Mouse (Mus musculus) urinary bladder, postnatal 36 days (tissue): ENCODE results near the gene Baiap2l1.
A peak's percentile ranks its signal among the peaks of the same experiment; 100 is the strongest.
"Not testable (repeated sequence)": the region's sequence is repeated elsewhere in the genome, so short reads cannot be mapped to it uniquely, and the experiment has no call there.

Experiments used
- DNase-seq, 2 experiments: peaks; one replicate each; pipeline ENCODE4 v3.0.0; 2022; ENCODE audit warnings: low spot score in 2 of 2, mixed read lengths in 1 of 2

Gene Baiap2l1

DNA sequence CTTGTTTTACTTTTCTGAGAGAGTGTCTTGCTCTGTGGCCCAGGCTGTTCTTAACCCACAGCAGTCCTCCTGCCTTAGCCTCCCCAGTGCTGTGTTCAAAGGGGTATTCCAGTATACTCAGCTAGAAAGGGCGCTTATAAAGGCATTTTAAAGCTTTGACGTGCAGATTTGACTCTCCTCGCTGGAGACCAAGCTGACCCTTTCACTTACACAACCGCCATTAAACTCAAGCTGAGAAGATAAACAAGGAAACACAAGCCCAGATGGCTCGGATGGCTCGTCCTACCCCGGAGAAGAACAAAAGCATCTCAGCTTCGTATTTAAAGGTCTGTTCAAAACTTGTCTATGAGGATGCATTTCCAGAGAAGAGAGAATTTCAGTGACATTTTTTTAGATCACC lies 6.7 kb downstream of the Baiap2l1 start:
- no peak for DNase-seq

GRCm38 (mm10) chr5:144344592-144344991 lies 13.3 kb downstream of the Baiap2l1 start:
- DNase-seq: no peak

DNA sequence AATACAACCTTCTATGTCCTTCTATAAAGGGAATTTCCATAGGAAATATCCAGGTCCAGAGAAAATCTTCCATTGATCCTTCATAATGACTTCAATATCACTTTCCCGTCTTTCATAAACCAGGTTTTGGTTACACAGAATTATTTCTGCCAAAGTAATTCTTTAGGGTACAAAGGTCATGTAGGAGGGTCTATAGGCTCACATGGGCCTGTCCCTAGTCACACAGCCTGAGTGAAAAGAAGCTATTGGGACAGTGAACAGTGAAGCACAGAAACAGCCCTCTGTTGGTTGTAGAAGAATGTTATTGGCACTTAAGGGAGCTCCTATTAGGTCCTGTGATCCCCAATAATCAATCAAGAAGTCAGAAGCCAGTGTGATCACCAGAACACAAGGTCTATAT lies 16.8 kb downstream of the Baiap2l1 start:
- DNase-seq: no peak

GRCm38 (mm10) chr5:144338787-144339186 lies 19.1 kb downstream of the Baiap2l1 start:
- no peak for DNase-seq

DNA sequence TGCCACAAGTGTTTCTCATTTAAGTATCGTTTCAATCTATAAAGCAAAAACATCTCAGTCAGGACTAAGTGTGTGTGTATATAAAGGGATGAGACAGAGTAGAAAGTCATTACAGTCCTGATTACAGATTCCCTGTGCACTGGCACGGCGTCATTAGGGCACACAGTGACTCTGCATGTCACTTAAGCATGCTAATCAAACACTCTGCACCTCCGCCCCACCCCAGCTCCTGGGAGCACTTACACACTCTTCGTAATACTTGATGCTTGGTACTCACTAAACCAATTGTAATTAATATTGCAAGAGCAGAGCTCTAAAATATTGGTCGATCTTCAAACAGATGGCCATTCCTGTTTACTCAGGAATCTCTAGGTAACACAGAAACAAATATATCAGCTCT lies 22.6 kb downstream of the Baiap2l1 start:
- not testable (repeated sequence) for DNase-seq

DNA sequence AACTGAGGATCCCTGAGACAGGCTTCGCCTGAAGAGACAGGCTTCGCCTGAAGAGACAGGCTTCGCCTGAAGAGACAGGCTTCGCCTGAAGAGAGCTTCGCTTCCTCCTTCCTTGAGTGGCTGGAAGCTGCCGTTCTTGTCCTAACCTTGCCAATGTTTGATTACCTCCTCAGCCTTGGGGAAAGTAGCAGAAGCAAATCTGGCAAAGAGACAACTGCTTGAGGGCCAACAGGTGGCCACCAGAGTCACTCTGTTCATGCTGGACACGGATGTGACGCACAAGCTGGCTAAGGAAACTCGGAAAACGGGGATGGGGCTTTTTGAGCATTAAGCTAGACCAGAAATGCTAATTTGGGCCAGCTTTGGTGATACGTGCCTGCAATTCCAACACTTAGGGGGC lies 23.9 kb downstream of the Baiap2l1 start:
- no peak for DNase-seq

GRCm38 (mm10) chr5:144322717-144323116 lies 35.2 kb downstream of the Baiap2l1 start:
- DNase-seq: no peak

DNA sequence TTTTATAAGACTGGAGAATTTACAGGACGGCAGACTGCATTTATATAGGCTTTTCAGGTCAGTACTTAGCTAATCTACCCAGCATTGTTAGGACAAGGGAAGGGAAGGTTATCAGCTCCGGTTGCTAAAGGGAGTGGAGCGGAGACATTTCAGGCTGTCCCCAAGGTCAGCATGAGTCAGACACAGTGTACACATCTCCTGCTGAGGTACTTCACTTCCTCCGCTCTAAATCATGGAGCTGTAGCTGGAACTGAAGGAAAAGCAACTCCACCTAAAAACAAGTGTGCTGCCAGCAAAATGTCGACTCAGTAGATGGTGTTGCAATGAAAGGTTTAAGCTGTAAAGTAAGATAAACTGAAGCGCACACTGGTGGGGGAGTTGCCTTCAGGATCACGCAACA lies 36.2 kb downstream of the Baiap2l1 start:
- DNase-seq: peak; percentile 28 to 44

DNA sequence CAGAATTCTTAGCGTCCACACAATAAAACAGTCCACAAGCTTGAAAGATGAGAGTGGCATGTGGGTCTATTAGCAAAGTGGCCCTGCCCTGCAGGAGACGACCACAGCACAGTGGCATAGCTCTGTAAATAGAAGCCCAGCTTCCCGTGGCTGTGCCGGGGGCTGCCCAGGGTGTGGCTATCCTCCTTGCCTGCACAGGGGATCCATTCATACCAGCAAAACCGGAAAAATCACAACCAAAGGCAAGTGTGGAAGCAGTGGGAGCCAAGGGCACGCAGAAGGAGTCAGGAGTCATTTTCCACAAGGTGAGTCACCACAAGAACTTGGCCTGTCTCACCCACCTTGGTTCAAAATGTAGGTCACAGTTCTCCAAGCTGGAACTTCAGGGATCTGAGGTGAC lies 39.6 kb downstream of the Baiap2l1 start:
- no peak for DNase-seq

DNA sequence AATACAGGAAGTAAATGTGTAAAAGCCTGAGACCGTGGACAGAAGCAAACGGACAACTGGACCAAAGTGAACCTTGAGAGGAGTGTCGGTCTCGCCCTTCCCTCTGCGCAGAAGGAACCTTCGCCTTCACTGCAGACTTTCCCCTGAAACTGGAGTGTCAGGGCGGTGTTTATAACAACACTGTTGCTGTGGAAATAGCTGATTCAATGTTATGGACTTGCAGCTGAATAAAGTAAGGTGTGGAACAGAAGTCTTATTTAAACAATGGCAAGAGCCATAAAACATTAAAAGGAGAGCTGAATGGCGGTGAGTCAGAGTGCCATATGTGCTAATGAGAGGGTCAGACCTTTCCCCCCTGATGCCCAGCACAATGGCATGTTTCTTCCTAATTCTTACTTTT lies 40.5 kb downstream of the Baiap2l1 start:
- DNase-seq: no peak

DNA sequence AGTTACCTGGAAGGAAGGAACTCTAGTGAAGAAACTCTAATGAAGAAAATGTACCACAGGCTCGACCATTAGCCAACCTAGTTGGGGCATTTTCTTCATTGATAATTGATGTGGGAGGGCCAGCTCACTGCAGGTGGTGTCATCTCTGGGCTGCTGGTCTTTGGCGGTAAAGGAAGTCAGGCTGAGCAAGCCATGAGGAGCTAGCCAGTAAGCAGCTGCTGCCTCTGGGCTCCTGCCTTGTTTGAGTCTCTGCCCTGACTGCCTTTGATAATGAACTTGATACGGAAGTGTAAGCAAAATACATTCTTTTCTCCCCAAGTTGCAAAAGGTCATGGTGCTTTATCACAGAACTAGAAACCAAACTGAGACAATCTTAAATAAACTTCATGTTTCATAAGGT lies 41.5 kb downstream of the Baiap2l1 start:
- DNase-seq: no peak

- no peak for DNase-seq
Observed at GRCm38 (mm10) chr5:144314731-144315494, 43.0 kb downstream of the Baiap2l1 start.

DNA sequence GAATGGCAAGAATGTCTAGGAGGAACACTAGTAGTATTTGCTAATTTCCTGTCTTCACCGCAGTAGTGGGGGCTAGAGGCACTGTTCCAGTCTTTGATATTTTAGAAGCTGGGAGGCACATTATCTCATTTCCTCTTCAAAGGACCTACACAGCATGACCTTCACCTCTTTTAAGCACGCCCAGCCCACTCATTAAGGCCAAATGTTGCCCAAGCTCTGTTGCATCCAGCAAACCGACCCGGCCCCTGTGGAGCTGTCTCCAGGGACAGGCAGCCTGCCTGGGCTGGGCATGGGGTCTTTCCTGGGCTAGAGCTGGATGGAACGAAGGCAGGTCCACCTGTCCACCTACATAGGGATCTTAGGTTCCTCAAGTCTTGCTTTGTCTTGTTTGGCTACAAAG lies 44.6 kb downstream of the Baiap2l1 start:
- DNase-seq: no peak

DNA sequence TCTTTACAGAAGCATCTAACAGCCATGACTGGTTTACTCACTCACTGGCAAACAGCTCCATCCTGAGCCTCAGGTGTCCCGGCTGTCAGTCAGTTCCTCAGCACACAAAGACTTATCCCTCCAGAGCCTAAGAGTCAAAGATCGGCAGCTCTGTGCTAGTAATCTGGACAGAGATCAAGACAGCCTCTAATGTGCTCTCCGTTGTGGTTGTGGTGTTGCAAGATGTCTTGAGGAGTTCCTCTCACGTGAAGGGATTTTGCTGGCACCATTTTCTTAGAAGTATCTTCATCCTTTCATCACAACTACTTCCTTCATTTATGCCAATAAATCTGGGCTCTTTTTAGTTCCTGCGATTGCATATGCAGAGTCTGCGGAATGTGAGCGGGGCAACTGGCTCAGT lies 45.7 kb downstream of the Baiap2l1 start:
- DNase-seq: no peak

- no peak for DNase-seq
Observed at GRCm38 (mm10) chr5:144308929-144309328, 49.0 kb downstream of the Baiap2l1 start.

DNA sequence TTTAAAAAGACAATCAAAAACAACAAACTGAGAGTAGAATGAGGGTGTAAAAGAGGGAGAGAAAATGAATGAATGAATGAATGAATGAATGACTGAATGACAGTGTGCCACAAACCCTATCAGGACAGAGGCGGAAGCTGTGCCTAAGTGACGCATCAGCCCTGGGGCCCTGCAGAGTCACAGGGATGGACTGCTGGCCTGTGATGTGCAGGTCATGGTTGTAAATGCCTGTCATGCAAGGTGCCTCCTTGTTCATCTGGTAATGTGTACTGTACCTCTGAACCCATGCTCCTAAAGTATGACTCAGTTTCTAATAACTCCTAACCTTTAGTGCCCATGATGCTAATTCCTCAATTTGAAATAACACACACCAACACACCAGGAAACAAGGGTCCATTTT lies 54.8 kb downstream of the Baiap2l1 start:
- no peak for DNase-seq

- DNase-seq: no peak
Observed at GRCm38 (mm10) chr5:144296090-144296604, 61.8 kb downstream of the Baiap2l1 start.

GRCm38 (mm10) chr5:144295357-144295756 lies 62.6 kb downstream of the Baiap2l1 start:
- DNase-seq: no peak

GRCm38 (mm10) chr5:144294908-144295307 lies 63.0 kb downstream of the Baiap2l1 start:
- DNase-seq: no peak

GRCm38 (mm10) chr5:144289769-144290440 lies 68.0 kb downstream of the Baiap2l1 start:
- DNase-seq: no peak

DNA sequence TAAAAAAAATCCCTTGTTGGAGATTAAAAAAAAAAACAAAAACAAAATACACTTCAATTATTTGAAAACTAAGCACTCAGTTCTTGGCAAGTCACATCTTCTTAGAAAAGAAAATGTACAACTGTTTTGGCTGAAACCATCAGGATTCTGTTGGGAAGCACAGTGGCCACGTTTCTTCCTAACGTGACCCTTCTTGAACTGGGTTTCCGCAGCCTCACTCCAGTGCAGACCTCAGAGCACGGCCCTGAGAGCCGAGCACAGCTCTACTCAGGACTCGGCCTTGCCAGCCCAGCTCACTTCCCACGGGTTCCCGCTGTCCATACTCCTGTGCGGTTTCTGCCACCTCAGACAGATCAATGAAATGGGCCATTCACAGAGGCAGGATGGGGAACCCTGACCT lies 69.5 kb downstream of the Baiap2l1 start:
- no peak for DNase-seq

DNA sequence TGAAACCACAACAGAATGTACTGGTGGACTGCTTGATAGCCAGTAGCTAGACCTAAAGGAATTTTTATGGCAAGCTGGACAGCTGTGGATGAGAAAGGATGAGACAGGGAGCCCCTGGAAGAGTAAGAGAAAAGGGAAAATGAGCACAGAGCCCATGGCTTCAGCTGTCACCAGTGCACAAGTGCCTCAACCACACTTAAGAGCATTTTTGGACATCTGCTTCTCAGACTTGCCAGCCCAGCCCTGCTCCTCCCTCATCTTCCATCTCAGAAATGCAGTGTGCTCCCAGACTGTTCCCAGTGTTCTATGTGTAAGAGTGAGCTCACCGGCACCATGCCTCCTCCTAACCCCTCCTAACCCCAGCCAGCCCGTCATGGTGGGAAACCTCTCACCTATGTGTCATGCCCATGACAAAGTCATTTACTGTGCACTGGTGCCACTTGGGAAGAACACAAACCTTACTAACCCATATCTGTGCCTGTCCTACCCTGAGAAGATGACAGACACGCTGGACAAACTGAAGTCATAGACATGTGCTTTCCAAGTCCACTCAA lies 70.6 kb downstream of the Baiap2l1 start:
- DNase-seq: no peak
